Mouse (Mus musculus): ENCODE measurements at regions not wholly inside any gene's neighbourhood (a gene's known extent, or its start where the extent isn't known, plus 50 kb on each side); places are given as distances from the start of the nearest gene placed in this dataset.
"Not testable (repeated sequence)": the region's sequence is repeated elsewhere in the genome, so short reads cannot be mapped to it uniquely, and the experiment has no call there.

DNA sequence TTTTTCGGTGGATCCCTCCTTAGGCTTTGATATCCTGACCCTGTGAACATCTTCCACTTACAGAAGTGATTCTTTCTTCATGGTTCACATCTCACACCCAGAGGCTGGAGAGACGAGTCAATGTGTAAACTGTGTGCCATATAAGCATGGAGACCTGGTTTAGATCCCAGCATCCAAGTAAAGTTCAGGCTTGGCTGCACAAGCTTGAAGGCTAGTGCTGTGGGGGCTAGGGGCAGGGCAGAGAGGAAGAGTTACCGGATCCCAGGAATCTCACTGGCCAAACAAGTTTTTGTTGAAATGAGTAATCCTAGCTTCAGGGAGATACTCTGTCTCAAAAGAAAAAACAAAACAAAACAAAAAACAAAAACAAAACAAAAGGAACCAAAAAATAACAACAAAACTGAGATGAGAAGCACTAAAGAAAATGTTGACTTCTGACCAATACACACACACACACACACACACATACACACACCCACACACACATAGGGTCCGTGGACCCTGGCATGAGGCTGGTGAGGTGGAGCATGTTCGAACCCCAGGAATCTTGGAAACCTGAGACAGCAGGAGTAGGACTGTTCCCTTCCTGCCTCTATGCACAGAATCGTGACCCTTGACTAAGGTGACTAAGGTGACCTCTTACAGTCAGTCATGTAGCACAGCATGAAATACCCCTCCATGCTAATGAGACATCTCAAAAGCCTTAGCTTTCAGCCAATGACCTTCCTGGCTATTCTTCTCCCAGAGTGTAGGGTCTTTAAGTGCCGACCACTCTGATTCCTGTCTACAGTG lies 55.2 kb downstream of the Gm12728 start:
- DNase-seq (ENCODE audit: low read depth, low spot score): no peak

- not testable (repeated sequence) for DNase-seq (ENCODE audit: low read depth, low spot score)
Measured at GRCm38 (mm10) chr4:105845998-105846989, 56.6 kb downstream of the Gm12728 start.

GRCm38 (mm10) chr4:105853086-105853485 lies 63.4 kb downstream of the Gm12728 start:
- DNase-seq (ENCODE audit: low read depth, low spot score): no peak

GRCm38 (mm10) chr4:105859052-105859864 lies 69.6 kb downstream of the Gm12728 start:
- DNase-seq (ENCODE audit: low read depth, low spot score): no peak

- no peak for DNase-seq (ENCODE audit: low read depth, low spot score)
Measured at GRCm38 (mm10) chr4:105860930-105861653, 71.4 kb downstream of the Gm12728 start.

DNA sequence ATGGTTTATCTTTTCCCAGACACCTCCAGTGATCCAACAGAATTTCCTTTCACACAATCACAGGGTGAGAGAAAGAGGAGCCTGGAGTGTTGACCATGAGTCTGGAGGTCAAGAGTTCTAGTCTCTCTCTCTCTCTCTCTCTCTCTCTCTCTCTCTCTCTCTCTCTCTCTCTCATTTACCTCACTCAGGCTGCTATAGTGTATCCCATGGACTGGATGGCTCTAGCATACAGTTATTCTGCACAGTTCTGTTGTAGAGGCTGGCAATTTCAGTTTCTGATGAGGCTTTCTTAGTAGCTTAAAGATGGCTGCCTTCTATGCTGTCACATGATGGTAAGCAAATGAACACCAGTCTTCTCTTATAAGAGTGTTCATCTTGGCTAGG lies 72.0 kb downstream of the Gm12728 start:
- no peak for DNase-seq (ENCODE audit: low read depth, low spot score)

- DNase-seq (ENCODE audit: low read depth, low spot score): no peak
Measured at GRCm38 (mm10) chr4:105870512-105870911, 80.8 kb downstream of the Gm12728 start.

GRCm38 (mm10) chr4:105877246-105877645 lies 87.6 kb downstream of the Gm12728 start:
- DNase-seq (ENCODE audit: low read depth, low spot score): no peak

GRCm38 (mm10) chr4:105879891-105880290 lies 90.2 kb downstream of the Gm12728 start:
- DNase-seq (ENCODE audit: low read depth, low spot score): no peak

GRCm38 (mm10) chr4:105884791-105885190 lies 95.1 kb downstream of the Gm12728 start:
- DNase-seq (ENCODE audit: low read depth, low spot score): no peak

DNA sequence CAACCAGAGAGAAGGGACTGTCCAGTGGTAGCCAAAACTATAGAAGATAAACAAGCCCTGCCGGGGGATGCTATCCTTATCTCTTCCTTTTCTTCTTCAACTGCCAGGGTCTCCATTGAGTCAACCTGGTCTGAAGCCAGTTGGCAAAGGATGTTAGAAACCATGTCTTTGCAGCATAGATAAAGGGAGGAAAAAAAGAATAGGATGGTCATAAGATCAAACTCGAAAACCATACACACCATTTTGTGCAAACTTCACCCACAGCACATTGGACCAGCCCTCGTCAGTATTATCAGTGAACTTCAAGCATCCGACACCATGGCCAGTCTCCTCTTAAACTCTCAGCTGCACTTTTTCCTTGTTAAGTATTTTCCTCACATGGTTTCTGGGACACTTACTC lies 101.8 kb downstream of the Gm12728 start:
- DNase-seq (ENCODE audit: low read depth, low spot score): no peak

GRCm38 (mm10) chr4:105892065-105892464 lies 102.4 kb downstream of the Gm12728 start:
- no peak for DNase-seq (ENCODE audit: low read depth, low spot score)

DNA sequence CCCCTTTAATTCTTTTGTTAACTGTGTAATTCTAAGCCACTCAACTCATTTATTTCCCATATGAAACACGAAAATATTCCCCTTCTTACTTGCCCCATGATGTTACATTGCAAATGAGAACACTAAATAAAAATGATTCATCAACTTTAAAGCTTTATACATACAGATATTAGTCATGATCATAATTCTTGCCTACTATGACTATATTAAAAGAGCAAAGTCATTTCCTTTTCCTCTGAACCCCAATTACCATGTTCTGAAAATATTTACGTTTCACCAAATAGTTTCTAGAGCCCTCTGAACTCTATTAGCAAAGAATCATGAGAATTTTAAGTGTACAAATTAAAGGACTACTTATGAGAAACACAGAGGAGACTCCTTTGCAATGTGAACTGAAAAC lies 105.4 kb downstream of the Gm12728 start:
- no peak for DNase-seq (ENCODE audit: low read depth, low spot score)

GRCm38 (mm10) chr4:105898054-105898847 lies 108.6 kb downstream of the Gm12728 start:
- no peak for DNase-seq (ENCODE audit: low read depth, low spot score)

- no peak for DNase-seq (ENCODE audit: low read depth, low spot score)
Measured at GRCm38 (mm10) chr4:105904896-105905295, 115.2 kb downstream of the Gm12728 start.

GRCm38 (mm10) chr4:105906411-105906810 lies 116.7 kb downstream of the Gm12728 start:
- no peak for DNase-seq (ENCODE audit: low read depth, low spot score)

- no peak for DNase-seq (ENCODE audit: low read depth, low spot score)
Measured at GRCm38 (mm10) chr4:105907611-105908010, 117.9 kb downstream of the Gm12728 start.

- DNase-seq (ENCODE audit: low read depth, low spot score): no peak
Measured at GRCm38 (mm10) chr4:105908281-105908680, 118.6 kb downstream of the Gm12728 start.

GRCm38 (mm10) chr4:105909272-105909671 lies 119.6 kb downstream of the Gm12728 start:
- no peak for DNase-seq (ENCODE audit: low read depth, low spot score)

GRCm38 (mm10) chr4:105910666-105911065 lies 121.0 kb downstream of the Gm12728 start:
- no peak for DNase-seq (ENCODE audit: low read depth, low spot score)

Measured in brain, embryonic 18.5 days (tissue).